Mouse (Mus musculus) heart, adult 2 months (tissue): Measurements from ENCODE around the gene 1700028J19Rik.

Experiments used
- CTCF ChIP-seq: fragments of 200-600 bp; IDR thresholded peaks from 2 replicates; pipeline ENCODE4 v1.8.1; 2022; ENCODE audit warnings: antibody characterized with exemption, mild to moderate bottlenecking, moderate library complexity
- EP300 ChIP-seq: fragments of 200-500 bp; IDR thresholded peaks from 2 replicates; pipeline ENCODE4 v1.6.1; 2011; ENCODE audit warnings: low read depth, low read length, control low read depth; ENCODE audit not compliant: insufficient read depth
- POLR2A ChIP-seq: fragments of 200-500 bp; IDR thresholded peaks from 2 replicates; pipeline ENCODE4 v1.6.1; 2011; ENCODE audit warnings: mild to moderate bottlenecking, low read depth, low read length, control low read depth; ENCODE audit not compliant: insufficient read depth

- no peak for TF ChIP-seq CTCF
- TF ChIP-seq POLR2A: no peak
- TF ChIP-seq EP300: no peak
Observed at GRCm38 (mm10) chr7:44261147-44261546, 14.7 kb upstream of the 1700028J19Rik start, which contains the start of gene Gm15517.
